In the genomic region with DNA sequence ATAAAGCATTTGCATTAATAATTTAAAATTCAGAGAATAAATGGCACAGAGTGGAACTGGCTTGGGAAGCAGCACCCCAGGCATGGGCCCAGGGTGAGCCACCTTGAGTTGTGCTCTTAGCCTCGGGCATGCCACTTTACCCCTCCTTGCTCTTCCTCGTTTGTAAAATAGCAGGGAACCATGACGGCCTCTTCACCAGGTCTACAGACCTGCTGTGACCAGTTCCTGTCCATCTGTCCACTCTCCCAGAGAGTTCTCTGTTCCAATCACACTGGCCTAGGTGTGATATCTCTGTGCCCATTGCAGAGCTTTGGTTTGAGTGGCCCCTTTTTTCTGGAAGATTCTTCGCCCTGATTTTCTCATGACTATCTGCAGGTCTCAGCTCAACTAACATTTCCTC, we compare ENCODE assay signal across 30 mouse cellular contexts.
DNase-seq lines count a peak whose midpoint lies in the region; ATAC-seq lines count a peak whose summit lies in the region.
"Had no signal": no experiment of that assay in that cellular context is flagged by ENCODE, and none has a peak within 500 bp of the region (broad histone marks: within the 10 kb centered on the region; RNA-seq: fewer than 3 reads in every experiment).

No protein-coding gene starts in this region.

- intact Hi-C loops in heart, postnatal 10 days (cut with DNase I) = no loop called here

- H3K4me1 ChIP-seq in heart, embryonic 13.5 days = peaks cover 35% of the 10 kb centered on the region
- peaks cover 9% of the 10 kb centered on the region; the same call in 1 of the 2 replicates for H3K4me1 ChIP-seq in hindbrain, embryonic 12.5 days
- peaks cover 7% of the 10 kb centered on the region; the same call in 1 of the 2 replicates for H3K4me1 ChIP-seq in liver, embryonic 12.5 days

- H3K4me2 ChIP-seq in heart, embryonic 13.5 days = 0 out of 2 replicates have a peak overlapping the region, but pooled peaks have one; percentile 18
- H3K4me2 ChIP-seq in hindbrain, embryonic 12.5 days (replicated peaks) = no peak overlapping the region
- no peak overlapping the region for H3K4me2 ChIP-seq in liver, embryonic 12.5 days
- H3K4me2 ChIP-seq: forebrain, embryonic 13.5 days; limb, embryonic 15.5 days; midbrain, embryonic 13.5 days; neural tube, embryonic 13.5 days had no signal

- H3K27ac ChIP-seq in heart, embryonic 13.5 days (replicated peaks) = no peak overlapping the region
- H3K27ac ChIP-seq in hindbrain, embryonic 12.5 days = no peak overlapping the region
- H3K27ac ChIP-seq in liver, embryonic 12.5 days = no peak overlapping the region
- H3K27ac ChIP-seq: forebrain, embryonic 13.5 days; hindbrain, postnatal 0 days; limb, embryonic 10.5 days; limb, embryonic 15.5 days; liver, embryonic 14.5 days; macrophage; midbrain, embryonic 13.5 days; neural tube, embryonic 13.5 days; stomach, postnatal 0 days had no signal

- DNase-seq in cerebellum, postnatal 10 days = no peak
- no peak for DNase-seq in heart, postnatal 10 days
- DNase-seq in brain, adult 2 months (ENCODE audit: low read depth, low spot score) = peak; percentile 83
- peak; percentile 73 for DNase-seq in cerebellum, adult 9-10 months
- DNase-seq: adrenal gland, adult 2 months; adrenal gland, postnatal 36 days; gastrocnemius, postnatal 36 days; kidney, adult 9 months; kidney, postnatal 10 days; layer of hippocampus, postnatal 36 days; lung, adult 2 months; lung, postnatal 10 days; right cerebral cortex, postnatal 4 days; thymus, postnatal 4 days had no signal

- no peak overlapping the region for H3K4me3 ChIP-seq in heart, embryonic 13.5 days
- H3K4me3 ChIP-seq in hindbrain, embryonic 12.5 days = no peak overlapping the region
- H3K4me3 ChIP-seq in liver, embryonic 12.5 days = no peak overlapping the region
- H3K4me3 ChIP-seq: forebrain, embryonic 13.5 days; limb, embryonic 10.5 days; limb, embryonic 15.5 days; midbrain, embryonic 13.5 days; neural tube, embryonic 13.5 days had no signal

- peaks cover 19% of the 10 kb centered on the region for H3K36me3 ChIP-seq in heart, embryonic 13.5 days
- 0 out of 2 replicates have a peak, but pooled peaks cover 4% of the 10 kb centered on the region for H3K36me3 ChIP-seq in hindbrain, embryonic 12.5 days
- 0 out of 2 replicates have a peak, but pooled peaks cover 4% of the 10 kb centered on the region for H3K36me3 ChIP-seq in liver, embryonic 12.5 days
- H3K36me3 ChIP-seq: limb, embryonic 15.5 days; midbrain, embryonic 13.5 days; neural tube, embryonic 13.5 days had no signal

- whole genome bisulfite sequencing in heart, embryonic 13.5 days = 79% methylated on average over 4 of the region's 4 CpGs
- 71% methylated on average over 4 of the region's 4 CpGs for WGBS in hindbrain, embryonic 12.5 days
- WGBS in liver, embryonic 12.5 days (ENCODE audit: insufficient replicate concordance) = 78% methylated on average over 4 of the region's 4 CpGs

- peak; percentile 64; the same call in 1 of the 2 replicates for ATAC-seq in cerebellum, adult (ENCODE audit: insufficient number of reproducible peaks, low FRiP score, low TSS enrichment)
- ATAC-seq in heart, embryonic 13.5 days (ENCODE audit: extremely low read depth, insufficient number of reproducible peaks, low FRiP score, low TSS enrichment) = no peak
- ATAC-seq in hindbrain, embryonic 12.5 days (ENCODE audit: low FRiP score) = no peak
- no peak for ATAC-seq in liver, embryonic 12.5 days
- ATAC-seq: activated CD4-positive, CD25-positive, alpha-beta regulatory T cell, adult 4 months; forebrain, embryonic 13.5 days; hindbrain, postnatal 0 days; intestine, embryonic 16.5 days; midbrain, embryonic 13.5 days had no signal

- H3K27me3 ChIP-seq in heart, embryonic 13.5 days (replicated peaks) = no peaks in the 10 kb centered on the region
- H3K27me3 ChIP-seq in hindbrain, embryonic 12.5 days = no peaks in the 10 kb centered on the region
- no peaks in the 10 kb centered on the region for H3K27me3 ChIP-seq in liver, embryonic 12.5 days (replicated peaks)
- H3K27me3 ChIP-seq: CH12.LX; forebrain, embryonic 13.5 days; limb, embryonic 15.5 days; midbrain, embryonic 13.5 days; neural tube, embryonic 13.5 days had no signal

- H3K9me3 ChIP-seq in heart, embryonic 13.5 days = no peaks in the 10 kb centered on the region
- H3K9me3 ChIP-seq in hindbrain, embryonic 12.5 days (replicated peaks) = no peaks in the 10 kb centered on the region
- no peaks in the 10 kb centered on the region for H3K9me3 ChIP-seq in liver, embryonic 12.5 days (replicated peaks)
- H3K9me3 ChIP-seq: forebrain, embryonic 13.5 days; limb, embryonic 10.5 days; limb, embryonic 15.5 days; midbrain, embryonic 13.5 days; neural tube, embryonic 13.5 days had no signal

- no peak overlapping the region for H3K9ac ChIP-seq in heart, embryonic 13.5 days
- H3K9ac ChIP-seq in hindbrain, embryonic 12.5 days = no peak overlapping the region
- H3K9ac ChIP-seq in liver, embryonic 12.5 days = no peak overlapping the region
- H3K9ac ChIP-seq: forebrain, embryonic 13.5 days; limb, embryonic 15.5 days; liver, embryonic 14.5 days; midbrain, embryonic 13.5 days; neural tube, embryonic 13.5 days had no signal

Comparison
In these comparisons a context has a peak if more than half of its experiments do, and no peak if none do; other contexts are left out.
1. DNase-seq: peak in brain, adult 2 months (single experiment) and cerebellum, adult 9-10 months (single experiment); none in cerebellum, postnatal 10 days (0 of 2) and heart, postnatal 10 days (0 of 2).